ENCODE assay signal across 11 mouse cellular contexts in the genomic region with DNA sequence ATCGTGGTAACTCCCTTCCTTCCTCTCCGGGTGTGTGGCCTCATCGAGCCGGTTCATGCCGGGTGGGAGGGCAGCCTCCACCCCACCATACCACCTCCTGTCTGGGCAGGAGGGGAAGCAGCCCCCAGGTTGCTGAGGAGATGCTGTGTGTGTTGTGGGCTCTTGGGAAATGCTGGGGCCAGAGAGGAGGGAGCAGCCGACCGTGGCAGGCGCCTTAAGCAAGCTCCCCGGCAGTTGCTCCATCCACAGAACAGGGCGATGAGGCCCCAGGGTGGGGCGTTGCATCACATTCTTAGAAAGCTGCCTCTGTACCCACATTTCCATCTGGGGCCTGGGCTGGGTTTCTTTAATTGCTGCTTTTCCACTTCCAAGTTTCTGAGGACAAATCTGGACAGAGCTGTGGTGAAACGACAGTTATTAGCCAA. TPM values are rescaled to one million over a fixed set of nuclear protein-coding genes. Genes with fewer than 3 reads are reported as not detected.
DNase-seq lines count a peak whose midpoint lies in the region; ATAC-seq and TF ChIP-seq lines count a peak whose summit lies in the region.
"Had no signal": no experiment of that assay in that cellular context is flagged by ENCODE, and none has a peak within 500 bp of the region (broad histone marks: within the 10 kb centered on the region; RNA-seq: fewer than 3 reads in every experiment).

No protein-coding gene starts in this region.

- ATAC-seq in kidney, embryonic 14.5 days (ENCODE audit: low FRiP score, low TSS enrichment), result peak; percentile 78; the same call in 1 of the 2 replicates
- peak; percentile 86 for ATAC-seq in Patski
- ATAC-seq in liver, embryonic 11.5 days (replicated peaks; ENCODE audit: low FRiP score), result 0 out of 2 replicates have a peak, but pooled peaks have one; percentile 26
- no peak for ATAC-seq in forebrain, postnatal 0 days
- ATAC-seq: forebrain, embryonic 16.5 days had no signal

- no peaks in the 10 kb centered on the region for H3K9me3 ChIP-seq in kidney, embryonic 14.5 days (ENCODE audit: control insufficient read depth, low read length)
- H3K9me3 ChIP-seq in liver, embryonic 11.5 days (ENCODE audit: control insufficient read depth, low read length), result no peaks in the 10 kb centered on the region
- H3K9me3 ChIP-seq in forebrain, postnatal 0 days (ENCODE audit: low read length), result no peaks in the 10 kb centered on the region

- DNase-seq in kidney, adult 11 months, result no peak
- peak; percentile 25 for DNase-seq in Patski (ENCODE audit: low read depth, low spot score)
- DNase-seq in liver, embryonic 11.5 days (ENCODE audit: low spot score), result no peak
- peak; percentile 49 for DNase-seq in skeletal muscle tissue, adult 2 months (ENCODE audit: low read depth, low spot score)
- DNase-seq in forebrain, postnatal 0 days, result no peak
- DNase-seq in cerebellum, postnatal 10 days, result no peak
- DNase-seq in cerebellum, adult 11-12 months, result no peak
- DNase-seq: cerebellum, adult 18-20 months; heart, postnatal 36 days had no signal

- no peak overlapping the region for H3K27ac ChIP-seq in kidney, embryonic 14.5 days (ENCODE audit: low read depth, low read length)
- no peak overlapping the region for H3K27ac ChIP-seq in liver, embryonic 11.5 days (ENCODE audit: low read depth, low read length)
- H3K27ac ChIP-seq in forebrain, postnatal 0 days (ENCODE audit: low read depth, low read length), result no peak overlapping the region

- H3K27me3 ChIP-seq in kidney, embryonic 14.5 days (ENCODE audit: control insufficient read depth, insufficient read depth, low read length), result no peaks in the 10 kb centered on the region
- no peaks in the 10 kb centered on the region for H3K27me3 ChIP-seq in Patski
- no peaks in the 10 kb centered on the region for H3K27me3 ChIP-seq in liver, embryonic 11.5 days (replicated peaks; ENCODE audit: control insufficient read depth, insufficient read depth, low read length)
- H3K27me3 ChIP-seq in forebrain, postnatal 0 days (ENCODE audit: insufficient read depth, low read length), result no peaks in the 10 kb centered on the region

- TF ChIP-seq CTCF in Patski (IDR thresholded peaks at IDR 0.05), result no peak
- no peak for TF ChIP-seq CTCF in forebrain, postnatal 0 days (IDR thresholded peaks at IDR 0.05; ENCODE audit: low read depth)

- no peaks in the 10 kb centered on the region for H3K36me3 ChIP-seq in kidney, embryonic 14.5 days (ENCODE audit: control insufficient read depth, insufficient read depth, low read length)
- no peaks in the 10 kb centered on the region for H3K36me3 ChIP-seq in liver, embryonic 11.5 days (ENCODE audit: control insufficient read depth, insufficient read depth, low read length)
- H3K36me3 ChIP-seq in forebrain, postnatal 0 days (ENCODE audit: insufficient read depth), result no peaks in the 10 kb centered on the region

- CTCF ChIA-PET in Patski (lab: Charles Lee), result interaction anchor here (1.2 kb wide), 1 partner anchor 19 kb away, joined by 5 read pairs; no protein-coding TSS in a partner anchor

- no peak overlapping the region for H3K4me3 ChIP-seq in kidney, embryonic 14.5 days (ENCODE audit: low read length)
- no peak overlapping the region for H3K4me3 ChIP-seq in liver, embryonic 11.5 days (ENCODE audit: low read depth, low read length)
- no peak overlapping the region for H3K4me3 ChIP-seq in forebrain, postnatal 0 days (ENCODE audit: low read depth, low read length)

- no peak overlapping the region for H3K9ac ChIP-seq in kidney, embryonic 14.5 days (ENCODE audit: low read depth, low read length)
- H3K9ac ChIP-seq in liver, embryonic 11.5 days (ENCODE audit: low read depth, low read length), result no peak overlapping the region
- no peak overlapping the region for H3K9ac ChIP-seq in forebrain, postnatal 0 days

- in situ Hi-C loops in Patski (cut with MboI; ENCODE audit: low pct_unique_long_range_greater_than_20kb), result no loop called here

- WGBS in kidney, embryonic 14.5 days, result 51% methylated on average over 9 of the region's 12 CpGs
- 48% methylated on average over 12 of the region's 12 CpGs for WGBS in liver, embryonic 11.5 days
- 67% methylated on average over 12 of the region's 12 CpGs for WGBS in forebrain, postnatal 0 days

- POLR2A ChIA-PET in Patski (lab: Charles Lee), result no interaction called here

- H3K4me2 ChIP-seq in kidney, embryonic 14.5 days (replicated peaks; ENCODE audit: low read depth, low read length), result peak overlapping the region; percentile 19; the same call in 1 of the 2 replicates
- peak overlapping the region; percentile 12 for H3K4me2 ChIP-seq in liver, embryonic 11.5 days
- no peak overlapping the region for H3K4me2 ChIP-seq in forebrain, postnatal 0 days (ENCODE audit: low read depth)

- H3K4me1 ChIP-seq in kidney, embryonic 14.5 days (ENCODE audit: control insufficient read depth, insufficient read depth, low read length), result peaks cover 8% of the 10 kb centered on the region; the same call in 1 of the 2 replicates
- H3K4me1 ChIP-seq in liver, embryonic 11.5 days (replicated peaks; ENCODE audit: control insufficient read depth, insufficient read depth, low read length), result peaks cover 19% of the 10 kb centered on the region
- no peaks in the 10 kb centered on the region for H3K4me1 ChIP-seq in forebrain, postnatal 0 days (ENCODE audit: insufficient read depth)

RNA-seq across cellular contexts. Expression of gene Tsen2, which starts 25.2 kb away (rescaled TPM):
- 26.1 and 33.4 TPM in 2 replicates for polyA plus RNA-seq in kidney, embryonic 14.5 days (2014; fragmentation: Nextera tagmentation; extraction: Ambion mirVana)
- 16.0 TPM for polyA plus RNA-seq in Patski (2021)
- polyA plus RNA-seq in liver, embryonic 11.5 days (2014; fragmentation: Nextera tagmentation; extraction: Ambion mirVana), result 33.1 and 36.8 TPM in 2 replicates
- total RNA-seq in forebrain, postnatal 0 days (2014; rRNA removed), result 31.5 and 33.7 TPM in 2 replicates
- 34.4 and 35.6 TPM in 2 replicates for polyA plus RNA-seq in forebrain, postnatal 0 days (2015; fragmentation: Nextera tagmentation; extraction: Ambion mirVana)

Comparison
In these comparisons a context has a peak if more than half of its experiments do, and no peak if none do; other contexts are left out.
1. DNase-seq: peak in Patski (single experiment) and skeletal muscle tissue, adult 2 months (single experiment); none in kidney, adult 11 months (single experiment), liver, embryonic 11.5 days (single experiment), forebrain, postnatal 0 days (single experiment), cerebellum, postnatal 10 days (0 of 2) and cerebellum, adult 11-12 months (single experiment).